Mouse (Mus musculus) heart, adult 2 months (tissue): ENCODE data around the gene Gm572. TPM values are rescaled to one million over a fixed set of nuclear protein-coding genes. Genes with fewer than 3 reads are reported as not detected.

Source experiments
- DNase-seq, 2 experiments: peaks; one replicate each; pipeline ENCODE4 v3.0.0; 2021
- H3K27ac ChIP-seq: fragments of 200-600 bp; 2 replicates; pipeline ENCODE4 v1.8.1; 2022
- H3K27me3 ChIP-seq: fragments of 200-500 bp; 2 replicates; pipeline ENCODE4 v1.6.1; 2012; ENCODE audit warnings: mild to moderate bottlenecking, low read length, inconsistent platforms, mixed read lengths; ENCODE audit not compliant: control insufficient read depth, insufficient read depth
- H3K36me3 ChIP-seq: fragments of 200-500 bp; 2 replicates; pipeline ENCODE4 v1.6.1; 2012; ENCODE audit warnings: low read length, inconsistent platforms; ENCODE audit not compliant: control insufficient read depth, insufficient read depth
- H3K4me1 ChIP-seq: fragments of 200-500 bp; 2 replicates; pipeline ENCODE4 v1.6.1; 2011; ENCODE audit warnings: low read length; ENCODE audit not compliant: control insufficient read depth, insufficient read depth
- H3K4me3 ChIP-seq: fragments of 200-600 bp; 2 replicates; pipeline ENCODE4 v1.8.1; 2022
- H3K79me2 ChIP-seq: fragments of 200-500 bp; replicated peaks from 2 replicates; pipeline ENCODE4 v1.6.1; 2012; ENCODE audit warnings: mild to moderate bottlenecking, inconsistent platforms, low read length, moderate library complexity, mixed read lengths; ENCODE audit not compliant: control insufficient read depth, insufficient read depth
- H3K9ac ChIP-seq: fragments of 200-500 bp; 2 replicates; pipeline ENCODE4 v1.6.1; 2012; ENCODE audit warnings: low read depth, mild to moderate bottlenecking, control low read depth, inconsistent platforms, low read length, mixed read lengths
- CTCF ChIP-seq: fragments of 200-600 bp; IDR thresholded peaks from 2 replicates; pipeline ENCODE4 v1.8.1; 2022; ENCODE audit warnings: antibody characterized with exemption, mild to moderate bottlenecking, moderate library complexity
- EP300 ChIP-seq: fragments of 200-500 bp; IDR thresholded peaks from 2 replicates; pipeline ENCODE4 v1.6.1; 2011; ENCODE audit warnings: low read depth, low read length, control low read depth; ENCODE audit not compliant: insufficient read depth
- POLR2A ChIP-seq: fragments of 200-500 bp; IDR thresholded peaks from 2 replicates; pipeline ENCODE4 v1.6.1; 2011; ENCODE audit warnings: mild to moderate bottlenecking, low read depth, low read length, control low read depth; ENCODE audit not compliant: insufficient read depth
- WGBS: fragments of 180-500 bp; shearing (Covaris S2); methylation state at CpG from one replicate; pipeline ENCODE4 v1.1.7; 2018; 5-methylcytosine and 5-hydroxymethylcytosine counted together
- intact Hi-C: fragments of 180-260 bp; cut with DNase I; formaldehyde crosslinking; loops from one replicate; pipeline ENCODE4 v1.15.1; 2025
- polyA plus RNA-seq: library from polyadenylated mRNA; depleted of rRNA; stranded (reverse); fragments of >200 nt; gene quantifications from 2 replicates; pipeline ENCODE4 v1.2.3, GENCODE M21; 2012
- total RNA-seq, 2 experiments: library from RNA; stranded (reverse); gene quantifications; 2 replicates each; pipeline ENCODE4 v1.2.3; 2021

Gm572 gene
- total and polyA plus RNA-seq, 3 experiments, result 1.9 to 5.0 (median 4.5) TPM

DNA sequence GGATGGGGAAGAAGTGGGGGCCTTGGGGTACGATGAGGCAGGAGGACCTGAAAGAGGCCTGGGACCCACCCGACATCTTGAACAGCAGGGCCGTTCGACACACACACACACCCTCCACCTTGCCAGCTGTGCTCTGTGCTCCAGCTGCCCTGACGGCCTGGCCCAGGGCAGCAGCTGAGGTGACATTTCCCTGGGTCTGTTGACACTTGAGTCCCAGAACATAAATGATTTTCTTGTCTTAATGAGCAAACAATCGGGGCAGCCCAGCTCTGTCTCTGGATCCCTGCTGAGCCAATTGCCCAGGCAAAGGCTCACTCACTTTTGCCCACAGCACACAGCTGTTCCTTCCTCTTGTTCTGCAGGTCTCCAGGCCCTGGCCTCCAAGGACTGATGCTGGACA lies 20.9 kb downstream of the Gm572 start:
- H3K4me3 ChIP-seq, result no peak overlapping the region
- H3K79me2 ChIP-seq, result no peaks in the 10 kb centered on the region
- no peaks in the 10 kb centered on the region for H3K36me3 ChIP-seq
- intact Hi-C loops, result no loop called here
- peaks cover 2% of the 10 kb centered on the region; the same call in 1 of the 2 replicates for H3K4me1 ChIP-seq
- no peak overlapping the region for H3K9ac ChIP-seq
- TF ChIP-seq CTCF (no peak), EP300 (no peak), POLR2A (no peak)
- DNase-seq, result no peak
- H3K27me3 ChIP-seq, result no peaks in the 10 kb centered on the region
- H3K27ac ChIP-seq, result no peak overlapping the region
- WGBS, result 74% methylated on average over 6 of the region's 6 CpGs

DNA sequence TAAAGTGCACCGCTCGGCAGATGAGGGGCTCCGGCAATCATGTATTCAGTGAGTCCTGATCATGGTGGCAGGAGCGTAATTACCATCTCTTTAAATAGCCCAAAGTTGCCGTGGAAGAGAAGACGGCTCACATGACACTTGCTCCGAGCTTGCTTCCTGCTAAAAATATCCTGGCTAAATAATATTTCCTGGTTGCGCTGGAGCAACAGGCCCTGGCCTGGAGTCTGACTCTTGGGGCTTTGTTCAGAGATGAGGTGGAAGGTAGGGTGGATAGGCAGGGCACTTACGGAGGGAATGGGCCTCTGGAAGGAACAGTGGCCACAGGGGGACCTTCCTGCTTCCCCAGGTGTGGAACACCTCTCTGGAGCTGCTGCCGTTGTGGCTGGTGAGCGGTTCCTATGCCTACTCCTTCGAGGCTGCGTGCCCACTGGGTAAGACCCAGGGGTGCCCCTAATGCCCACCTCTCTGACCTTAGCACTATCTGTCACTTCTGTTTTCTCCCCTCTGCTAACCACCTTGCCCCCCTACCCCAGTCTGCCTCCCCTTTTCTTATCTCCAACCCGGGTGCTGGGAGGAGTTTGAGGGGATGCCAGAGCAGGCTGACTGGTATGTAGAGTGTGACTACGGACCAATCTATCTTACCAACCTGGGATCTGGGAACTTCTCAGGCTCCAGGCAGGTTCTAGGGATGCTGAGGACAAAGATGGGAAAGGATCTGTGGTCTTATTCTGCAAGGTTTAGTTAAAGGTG lies 24.1 kb downstream of the Gm572 start:
- intact Hi-C loops, result no loop called here
- Histone ChIP-seq H3K36me3 (no peaks in the 10 kb centered on the region), H3K27ac (peak overlapping the region; percentile 96), H3K27me3 (no peaks in the 10 kb centered on the region), H3K4me1 (peaks cover 2% of the 10 kb centered on the region; the same call in 1 of the 2 replicates), H3K4me3 (peak overlapping the region; percentile 43), H3K79me2 (no peaks in the 10 kb centered on the region), H3K9ac (peak overlapping the region; percentile 65)
- DNase-seq, result peak; percentile 45 to 56
- WGBS, result 48% methylated on average over 15 of the region's 15 CpGs
- TF ChIP-seq CTCF (no peak), POLR2A (peak; percentile 64; the same call in 1 of the 2 replicates), EP300 (0 out of 2 replicates have a peak, but pooled peaks have one; percentile 16)

DNA sequence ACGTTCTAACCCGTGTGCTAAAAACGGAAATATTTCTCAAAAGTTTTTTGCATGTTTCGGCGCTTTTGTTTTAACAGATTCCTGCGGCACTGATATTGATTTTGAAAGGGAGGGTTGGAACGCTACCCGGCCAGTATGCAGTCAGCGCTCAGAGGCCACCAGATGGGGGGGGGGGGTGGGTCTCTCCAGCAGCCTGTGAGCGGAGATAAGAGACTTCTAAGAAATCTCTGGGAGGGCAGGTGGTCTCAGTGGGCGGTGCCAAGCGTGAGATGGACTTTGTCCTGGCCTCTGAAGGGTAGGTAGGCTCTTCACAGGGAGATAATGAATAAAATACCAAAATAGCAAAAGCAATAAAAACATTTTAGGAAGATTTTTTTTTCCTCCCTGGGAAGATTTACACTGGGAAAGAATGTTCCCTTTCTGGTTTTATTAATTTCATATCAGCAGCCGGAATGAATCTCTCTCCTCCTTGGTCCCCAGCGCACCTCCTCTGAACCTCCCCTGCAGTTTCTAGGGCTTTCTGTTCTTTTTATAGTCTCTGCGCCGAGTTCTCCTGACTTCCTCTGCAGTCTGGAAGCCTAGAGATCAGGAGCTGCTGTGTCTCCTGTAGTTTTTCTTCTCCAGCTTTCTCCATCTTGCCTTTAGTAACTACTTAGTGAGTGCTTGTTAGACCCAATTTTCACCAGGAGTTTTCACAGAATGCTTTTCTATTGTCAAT lies 28.3 kb downstream of the Gm572 start:
- Histone ChIP-seq H3K27me3 (no peaks in the 10 kb centered on the region), H3K36me3 (no peaks in the 10 kb centered on the region), H3K4me3 (no peak overlapping the region), H3K9ac (no peak overlapping the region), H3K79me2 (no peaks in the 10 kb centered on the region), H3K27ac (no peak overlapping the region), H3K4me1 (peaks cover 8% of the 10 kb centered on the region)
- WGBS, result 22% methylated on average over 16 of the region's 16 CpGs
- no peak for DNase-seq
- intact Hi-C loops, result no loop called here
- TF ChIP-seq EP300 (no peak), POLR2A (no peak), CTCF (no peak)

DNA sequence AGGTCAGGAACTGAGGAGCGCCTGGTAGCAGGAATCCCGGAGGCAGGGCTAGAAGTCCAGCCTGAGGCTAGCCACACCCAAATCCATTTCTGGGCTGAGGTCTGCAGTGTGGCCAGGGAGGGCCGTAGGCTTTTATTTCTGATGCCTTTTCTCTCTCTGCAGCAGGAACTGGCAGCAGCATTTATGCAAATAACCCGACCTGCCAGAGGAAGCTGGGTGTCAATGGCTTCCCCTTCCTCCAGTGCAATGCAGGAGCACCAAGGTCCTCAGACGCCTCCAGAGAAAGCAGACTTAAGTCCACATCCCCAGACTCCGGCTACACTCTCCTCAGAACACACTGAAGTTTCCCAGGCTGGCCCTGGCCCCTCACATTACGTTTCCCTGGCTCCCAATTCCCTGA lies 31.9 kb downstream of the Gm572 start:
- Histone ChIP-seq H3K4me1 (peaks cover 8% of the 10 kb centered on the region; the same call in 1 of the 2 replicates), H3K36me3 (no peaks in the 10 kb centered on the region), H3K4me3 (no peak overlapping the region), H3K27ac (no peak overlapping the region), H3K9ac (no peak overlapping the region), H3K79me2 (no peaks in the 10 kb centered on the region), H3K27me3 (no peaks in the 10 kb centered on the region)
- DNase-seq, result no peak
- WGBS, result 44% methylated on average over 7 of the region's 7 CpGs
- TF ChIP-seq CTCF (no peak), EP300 (no peak), POLR2A (no peak)
- intact Hi-C loops, result no loop called here

DNA sequence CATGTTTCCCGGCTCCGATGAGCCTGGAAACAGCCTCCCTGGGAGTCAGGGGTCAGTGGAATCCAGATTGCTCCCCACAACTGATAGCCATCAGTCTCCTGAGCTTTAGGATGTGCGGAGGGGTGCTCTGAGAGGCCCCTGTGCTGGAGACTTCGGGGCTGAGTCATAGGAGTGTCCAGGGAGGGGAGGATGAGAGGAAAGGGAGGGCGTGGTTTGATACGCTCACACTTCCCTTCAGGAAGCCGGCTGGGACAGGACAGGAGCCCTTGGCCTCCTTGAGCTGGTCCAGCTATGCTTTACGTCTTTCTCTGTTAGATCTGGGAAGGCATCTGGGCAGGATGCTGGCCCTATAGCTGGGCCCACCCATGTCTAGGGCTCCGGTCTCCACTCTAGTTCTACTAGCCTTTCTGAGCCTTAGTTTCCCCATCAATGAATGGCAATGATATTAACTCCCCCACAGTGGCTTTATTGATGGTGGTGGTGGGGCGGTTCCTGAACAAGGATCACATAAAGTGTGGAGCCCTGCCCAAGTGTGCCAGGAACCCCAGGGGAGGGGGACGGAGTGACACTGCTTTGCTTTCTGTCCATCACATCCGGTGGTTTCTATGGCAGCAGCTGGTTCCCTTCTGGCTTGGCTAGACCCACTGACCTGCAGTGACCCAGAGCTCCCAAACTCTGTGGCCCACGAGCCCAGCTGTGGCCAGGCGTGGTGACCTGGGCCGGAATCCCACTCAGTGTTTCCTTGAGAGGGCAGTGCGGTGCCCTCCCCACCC lies 33.3 kb downstream of the Gm572 start:
- H3K79me2 ChIP-seq, result no peaks in the 10 kb centered on the region
- WGBS, result 24% methylated on average over 16 of the region's 16 CpGs
- H3K27me3 ChIP-seq, result no peaks in the 10 kb centered on the region
- peak; percentile 51 to 61 for DNase-seq
- intact Hi-C loops, result no loop called here
- H3K4me3 ChIP-seq, result no peak overlapping the region
- peak overlapping the region; percentile 54 for H3K27ac ChIP-seq
- no peak for TF ChIP-seq CTCF
- TF ChIP-seq POLR2A, result peak; percentile 18; the same call in 1 of the 2 replicates
- TF ChIP-seq EP300, result 0 out of 2 replicates have a peak, but pooled peaks have one; percentile 38
- H3K4me1 ChIP-seq, result peaks cover 9% of the 10 kb centered on the region; the same call in 1 of the 2 replicates
- no peaks in the 10 kb centered on the region for H3K36me3 ChIP-seq
- H3K9ac ChIP-seq, result no peak overlapping the region
